Mouse (Mus musculus): ENCODE data around the gene Dnajc21. TPM values are rescaled to one million over a fixed set of nuclear protein-coding genes. Genes with fewer than 3 reads are reported as not detected.

The Dnajc21 gene
- polyA plus RNA-seq, 1 experiment = 11.1 TPM

GRCm38 (mm10) chr15:10413656-10414055 lies 56.7 kb downstream of the Dnajc21 start:
- TF ChIP-seq MAX (IDR thresholded peaks at IDR 0.05) (no peak), FOSL1 (IDR thresholded peaks at IDR 0.05; ENCODE audit: insufficient read depth, low read length, poor library complexity, severe bottlenecking) (no peak), CTCF (IDR thresholded peaks at IDR 0.05; ENCODE audit: control insufficient read depth, insufficient read depth, insufficient read length) (no peak), MYOG (IDR thresholded peaks at IDR 0.05; ENCODE audit: control insufficient read depth, extremely low read depth, insufficient read length) (no peak), USF1 (IDR thresholded peaks at IDR 0.05; ENCODE audit: low read depth) (no peak), CEBPB (IDR thresholded peaks at IDR 0.05; ENCODE audit: low read depth) (no peak), MYOD1 (IDR thresholded peaks at IDR 0.05; ENCODE audit: control insufficient read depth, insufficient read length, low read depth) (no peak)
- Histone ChIP-seq H3K79me3 (ENCODE audit: low read depth) (no peaks in the 10 kb centered on the region), H3K4me3 (ENCODE audit: insufficient read depth, poor library complexity, severe bottlenecking) (no peak overlapping the region), H3ac (ENCODE audit: control insufficient read depth, insufficient read length, low read depth) (no peak overlapping the region), H3K36me3 (ENCODE audit: control insufficient read depth, insufficient read depth) (no peaks in the 10 kb centered on the region), H3K27me3 (ENCODE audit: control insufficient read depth, insufficient read depth, insufficient read length) (no peaks in the 10 kb centered on the region), H3K79me2 (ENCODE audit: control insufficient read depth, insufficient read depth) (no peaks in the 10 kb centered on the region)

GRCm38 (mm10) chr15:10410881-10411280 lies 59.4 kb downstream of the Dnajc21 start:
- Histone ChIP-seq H3K36me3 (ENCODE audit: control insufficient read depth, insufficient read depth) (no peaks in the 10 kb centered on the region), H3K4me3 (ENCODE audit: insufficient read depth, poor library complexity, severe bottlenecking) (no peak overlapping the region), H3K79me3 (ENCODE audit: low read depth) (no peaks in the 10 kb centered on the region), H3K79me2 (ENCODE audit: control insufficient read depth, insufficient read depth) (no peaks in the 10 kb centered on the region), H3ac (ENCODE audit: control insufficient read depth, insufficient read length, low read depth) (no peak overlapping the region), H3K27me3 (ENCODE audit: control insufficient read depth, insufficient read depth, insufficient read length) (no peaks in the 10 kb centered on the region)
- TF ChIP-seq CEBPB (IDR thresholded peaks at IDR 0.05; ENCODE audit: low read depth) (no peak), MYOD1 (IDR thresholded peaks at IDR 0.05; ENCODE audit: control insufficient read depth, insufficient read length, low read depth) (no peak), FOSL1 (IDR thresholded peaks at IDR 0.05; ENCODE audit: insufficient read depth, low read length, poor library complexity, severe bottlenecking) (no peak), USF1 (IDR thresholded peaks at IDR 0.05; ENCODE audit: low read depth) (no peak), MAX (IDR thresholded peaks at IDR 0.05) (no peak), CTCF (IDR thresholded peaks at IDR 0.05; ENCODE audit: control insufficient read depth, insufficient read depth, insufficient read length) (no peak), MYOG (IDR thresholded peaks at IDR 0.05; ENCODE audit: control insufficient read depth, extremely low read depth, insufficient read length) (no peak)

- Histone ChIP-seq H3K4me3 (ENCODE audit: insufficient read depth, poor library complexity, severe bottlenecking) (no peak overlapping the region), H3K36me3 (ENCODE audit: control insufficient read depth, insufficient read depth) (no peaks in the 10 kb centered on the region), H3ac (ENCODE audit: control insufficient read depth, insufficient read length, low read depth) (no peak overlapping the region), H3K79me2 (ENCODE audit: control insufficient read depth, insufficient read depth) (no peaks in the 10 kb centered on the region), H3K79me3 (ENCODE audit: low read depth) (no peaks in the 10 kb centered on the region), H3K27me3 (ENCODE audit: control insufficient read depth, insufficient read depth, insufficient read length) (no peaks in the 10 kb centered on the region)
- no peak for TF ChIP-seq MAX (IDR thresholded peaks at IDR 0.05)
- TF ChIP-seq CEBPB (IDR thresholded peaks at IDR 0.05; ENCODE audit: low read depth) = no peak
- no peak for TF ChIP-seq MYOG (IDR thresholded peaks at IDR 0.05; ENCODE audit: control insufficient read depth, extremely low read depth, insufficient read length)
- TF ChIP-seq FOSL1 (IDR thresholded peaks at IDR 0.05; ENCODE audit: insufficient read depth, low read length, poor library complexity, severe bottlenecking) = peak; percentile 76
These were observed 60.5 kb downstream of the Dnajc21 start for GRCm38 (mm10) chr15:10409842-10410241.

GRCm38 (mm10) chr15:10400415-10400814 lies 69.9 kb downstream of the Dnajc21 start:
- TF ChIP-seq FOSL1 (IDR thresholded peaks at IDR 0.05; ENCODE audit: insufficient read depth, low read length, poor library complexity, severe bottlenecking) = no peak
- no peak for TF ChIP-seq MYOG (IDR thresholded peaks at IDR 0.05; ENCODE audit: control insufficient read depth, extremely low read depth, insufficient read length)
- H3ac ChIP-seq (ENCODE audit: control insufficient read depth, insufficient read length, low read depth) = no peak overlapping the region
- H3K36me3 ChIP-seq (ENCODE audit: control insufficient read depth, insufficient read depth) = no peaks in the 10 kb centered on the region
- no peaks in the 10 kb centered on the region for H3K79me3 ChIP-seq (ENCODE audit: low read depth)
- H3K27me3 ChIP-seq (ENCODE audit: control insufficient read depth, insufficient read depth, insufficient read length) = no peaks in the 10 kb centered on the region
- no peaks in the 10 kb centered on the region for H3K79me2 ChIP-seq (ENCODE audit: control insufficient read depth, insufficient read depth)
- H3K4me3 ChIP-seq (ENCODE audit: insufficient read depth, poor library complexity, severe bottlenecking) = no peak overlapping the region

- Histone ChIP-seq H3ac (ENCODE audit: control insufficient read depth, insufficient read length, low read depth) (no peak overlapping the region), H3K79me2 (ENCODE audit: control insufficient read depth, insufficient read depth) (no peaks in the 10 kb centered on the region), H3K4me3 (ENCODE audit: insufficient read depth, poor library complexity, severe bottlenecking) (no peak overlapping the region), H3K27me3 (ENCODE audit: control insufficient read depth, insufficient read depth, insufficient read length) (no peaks in the 10 kb centered on the region), H3K36me3 (ENCODE audit: control insufficient read depth, insufficient read depth) (no peaks in the 10 kb centered on the region), H3K79me3 (ENCODE audit: low read depth) (no peaks in the 10 kb centered on the region)
- no peak for TF ChIP-seq MAX (IDR thresholded peaks at IDR 0.05)
- TF ChIP-seq CEBPB (IDR thresholded peaks at IDR 0.05; ENCODE audit: low read depth) = no peak
- TF ChIP-seq USF1 (IDR thresholded peaks at IDR 0.05; ENCODE audit: low read depth) = no peak
- no peak for TF ChIP-seq MYOD1 (IDR thresholded peaks at IDR 0.05; ENCODE audit: control insufficient read depth, insufficient read length, low read depth)
- TF ChIP-seq FOSL1 (IDR thresholded peaks at IDR 0.05; ENCODE audit: insufficient read depth, low read length, poor library complexity, severe bottlenecking) = no peak
- no peak for TF ChIP-seq CTCF (IDR thresholded peaks at IDR 0.05; ENCODE audit: control insufficient read depth, insufficient read depth, insufficient read length)
- no peak for TF ChIP-seq MYOG (IDR thresholded peaks at IDR 0.05; ENCODE audit: control insufficient read depth, extremely low read depth, insufficient read length)
These were observed 70.5 kb downstream of the Dnajc21 start for GRCm38 (mm10) chr15:10399795-10400194.

Other genes with a start within 250 kb of the Dnajc21 start
- gene Gm21973, start 145.1 kb downstream of the Dnajc21 start, polyA plus RNA-seq (2012; fragmentation: generic; extraction: Trizol) = not detected
- not detected for gene Agxt2, start 112.0 kb downstream of the Dnajc21 start, polyA plus RNA-seq (2012; fragmentation: generic; extraction: Trizol)
- gene Brix1, start 15.4 kb upstream of the Dnajc21 start, polyA plus RNA-seq (2012; fragmentation: generic; extraction: Trizol) = 24.7 TPM
- 24.7 TPM for gene Rad1, start 15.5 kb upstream of the Dnajc21 start, polyA plus RNA-seq (2012; fragmentation: generic; extraction: Trizol)
- not detected for gene Ttc23l, start 88.2 kb upstream of the Dnajc21 start, polyA plus RNA-seq (2012; fragmentation: generic; extraction: Trizol)
- gene Rai14, start 244.1 kb upstream of the Dnajc21 start, polyA plus RNA-seq (2012; fragmentation: generic; extraction: Trizol) = 55.1 TPM